Mouse (Mus musculus) hindbrain, postnatal 0 days (tissue): ENCODE results near the gene Apba1. TPM values are rescaled to one million over a fixed set of nuclear protein-coding genes. Genes with fewer than 3 reads are reported as not detected.

Experiments used
- ATAC-seq: fragments of 200-750 bp; cut with Nextera tagmentation; 2 replicates; pipeline ENCODE4 v1.8.0; 2017; ENCODE audit warnings: mild to moderate bottlenecking, moderate TSS enrichment, moderate library complexity
- DNase-seq: peaks from one replicate; pipeline ENCODE4 v3.0.0-alpha.2; 2015; ENCODE audit warnings: low spot score
- H3K27ac ChIP-seq: fragments of 300-500 bp; sonication (generic); 2 replicates; pipeline ENCODE4 v1.5.1; 2014; ENCODE audit warnings: mild to moderate bottlenecking
- H3K27me3 ChIP-seq: fragments of 300-500 bp; sonication (generic); 2 replicates; pipeline ENCODE4 v1.6.1; 2014; ENCODE audit warnings: low read length, mixed read lengths; ENCODE audit not compliant: insufficient read depth
- H3K36me3 ChIP-seq: fragments of 300-500 bp; sonication (generic); 2 replicates; pipeline ENCODE4 v1.6.1; 2014; ENCODE audit warnings: low read length, mixed read lengths; ENCODE audit not compliant: insufficient read depth
- H3K4me1 ChIP-seq: fragments of 300-500 bp; sonication (generic); 2 replicates; pipeline ENCODE4 v1.6.1; 2014; ENCODE audit warnings: antibody characterized with exemption, low read length, mixed read lengths; ENCODE audit not compliant: insufficient read depth
- H3K4me2 ChIP-seq: fragments of 300-500 bp; sonication (generic); 2 replicates; pipeline ENCODE4 v1.6.1; 2014; ENCODE audit warnings: low read depth, mild to moderate bottlenecking, low read length, moderate library complexity, mixed read lengths
- H3K4me3 ChIP-seq: fragments of 300-500 bp; sonication (generic); 2 replicates; pipeline ENCODE4 v1.5.1; 2014; ENCODE audit warnings: low read length
- H3K9ac ChIP-seq: fragments of 300-500 bp; sonication (generic); replicated peaks from 2 replicates; pipeline ENCODE4 v1.6.1; 2014; ENCODE audit warnings: mild to moderate bottlenecking, low read length, moderate library complexity, mixed read lengths
- H3K9me3 ChIP-seq: fragments of 300-500 bp; sonication (generic); 2 replicates; pipeline ENCODE4 v1.6.1; 2016; ENCODE audit warnings: low read length, mixed read lengths
- CTCF ChIP-seq: IDR thresholded peaks from 2 replicates; pipeline ENCODE4 v1.5.1; 2016; ENCODE audit warnings: antibody characterized with exemption, control low read depth, low read depth
- WGBS: fragments of 180-500 bp; shearing (Covaris S2); extraction: QIAGEN DNeasy Blood & Tissue Kit; methylation state at CpG from one replicate; pipeline ENCODE4 v1.1.7; 2014; 5-methylcytosine and 5-hydroxymethylcytosine counted together
- polyA plus RNA-seq: library from polyadenylated mRNA; unstranded; fragments of >200 nt; fragmentation: Nextera tagmentation; extraction: Ambion mirVana; gene quantifications from 2 replicates; pipeline ENCODE4 v1.2.1, GENCODE M21; 2015
- total RNA-seq: library from RNA; depleted of rRNA; stranded (reverse); fragments of >200 nt; gene quantifications from 2 replicates; pipeline ENCODE4 v1.2.3, GENCODE M21; 2014

The Apba1 gene
- total and polyA plus RNA-seq, 2 experiments from 2014 or later = 15.5 to 173 TPM

- WGBS = 46% methylated on average over 4 of the region's 4 CpGs
- TF ChIP-seq CTCF = no peak
- Histone ChIP-seq H3K27me3 (no peaks in the 10 kb centered on the region), H3K4me3 (no peak overlapping the region), H3K9ac (no peak overlapping the region), H3K27ac (peak overlapping the region; percentile 4; the same call in 1 of the 2 replicates), H3K36me3 (no peaks in the 10 kb centered on the region), H3K4me2 (no peak overlapping the region), H3K4me1 (peaks cover 12% of the 10 kb centered on the region), H3K9me3 (no peaks in the 10 kb centered on the region)
- no peak for DNase-seq
- ATAC-seq = no peak
These were observed 44.7 kb downstream of the Apba1 start for GRCm38 (mm10) chr19:23803221-23803870.

DNA sequence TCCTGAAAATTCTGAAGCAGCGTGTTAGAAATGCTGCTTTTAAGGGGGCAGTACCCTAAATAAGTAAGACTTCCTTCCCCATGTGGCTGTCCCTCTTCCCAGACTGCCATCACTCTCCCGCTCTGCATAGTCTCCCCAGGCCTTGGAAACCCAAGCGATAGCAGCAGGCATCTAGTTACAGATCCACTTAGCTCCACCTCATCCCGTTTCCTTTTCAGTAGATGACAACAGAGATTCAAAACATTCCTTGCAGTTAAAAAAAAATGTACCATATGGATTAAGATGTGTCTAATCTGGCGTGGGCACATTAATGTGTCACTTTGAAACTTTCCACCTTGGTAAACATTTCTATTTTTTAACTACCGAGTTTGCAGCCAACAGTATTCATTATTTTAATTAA is 48.1 kb downstream of the Apba1 start:
- Histone ChIP-seq H3K4me2 (no peak overlapping the region), H3K27ac (no peak overlapping the region), H3K9ac (no peak overlapping the region), H3K9me3 (no peaks in the 10 kb centered on the region), H3K36me3 (no peaks in the 10 kb centered on the region), H3K27me3 (no peaks in the 10 kb centered on the region), H3K4me3 (no peak overlapping the region), H3K4me1 (peaks cover 12% of the 10 kb centered on the region)
- no peak for DNase-seq
- ATAC-seq = no peak
- TF ChIP-seq CTCF = no peak
- WGBS = 46% methylated on average over 6 of the region's 6 CpGs

DNA sequence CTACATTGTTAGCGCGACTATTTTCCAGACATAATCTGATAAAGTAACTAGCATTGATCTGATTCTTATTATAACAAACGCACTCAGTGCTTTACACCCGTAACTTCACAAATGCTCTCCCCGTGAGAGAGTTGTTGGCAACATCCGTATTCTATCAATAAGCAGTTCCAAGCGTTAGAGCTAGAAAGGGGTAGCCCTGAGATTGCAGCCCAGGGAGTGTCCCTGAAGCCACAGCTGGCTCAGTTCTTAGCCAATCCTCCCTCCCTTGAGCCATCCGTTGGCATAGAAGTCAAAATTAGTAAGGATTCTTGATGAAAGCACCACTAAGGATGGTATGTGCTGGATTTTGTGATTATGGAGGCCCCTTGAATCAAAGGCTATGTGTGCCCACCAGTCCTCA is 48.7 kb downstream of the Apba1 start:
- H3K27ac ChIP-seq = no peak overlapping the region
- H3K27me3 ChIP-seq = no peaks in the 10 kb centered on the region
- TF ChIP-seq CTCF = no peak
- no peak overlapping the region for H3K9ac ChIP-seq
- H3K36me3 ChIP-seq = no peaks in the 10 kb centered on the region
- H3K9me3 ChIP-seq = no peaks in the 10 kb centered on the region
- H3K4me3 ChIP-seq = no peak overlapping the region
- ATAC-seq (no peak), DNase-seq (no peak)
- 62% methylated on average over 8 of the region's 8 CpGs for WGBS
- peaks cover 12% of the 10 kb centered on the region for H3K4me1 ChIP-seq
- no peak overlapping the region for H3K4me2 ChIP-seq

DNA sequence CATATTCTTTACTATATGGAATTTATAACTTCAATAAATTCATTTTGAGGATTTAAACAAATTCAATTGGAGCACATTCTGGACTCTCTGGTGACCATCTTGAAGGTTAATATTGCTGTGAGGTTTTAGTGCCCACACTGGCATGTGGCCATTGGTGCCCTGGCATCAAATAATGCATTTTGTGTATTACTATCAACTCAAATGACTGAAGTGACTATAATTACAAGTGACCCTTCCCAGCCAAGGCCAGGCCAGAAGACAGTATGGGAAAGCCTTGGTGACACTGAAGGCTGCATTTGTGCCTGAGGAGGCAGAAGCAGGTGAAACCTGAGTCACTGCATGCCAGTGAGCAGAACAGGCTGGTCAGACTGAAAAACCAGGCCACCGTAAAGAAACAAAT is 50.5 kb downstream of the Apba1 start:
- no peak overlapping the region for H3K4me3 ChIP-seq
- H3K9me3 ChIP-seq = no peaks in the 10 kb centered on the region
- H3K36me3 ChIP-seq = no peaks in the 10 kb centered on the region
- no peak overlapping the region for H3K9ac ChIP-seq
- no peak for TF ChIP-seq CTCF
- H3K27ac ChIP-seq = no peak overlapping the region
- H3K27me3 ChIP-seq = no peaks in the 10 kb centered on the region
- H3K4me1 ChIP-seq = 0 out of 2 replicates have a peak, but pooled peaks cover 4% of the 10 kb centered on the region
- ATAC-seq = no peak
- WGBS = 91% methylated on average over 1 of the region's 1 CpGs
- H3K4me2 ChIP-seq = no peak overlapping the region
- no peak for DNase-seq

- no peaks in the 10 kb centered on the region for H3K36me3 ChIP-seq
- no peak overlapping the region for H3K4me3 ChIP-seq
- no peak for TF ChIP-seq CTCF
- no peak overlapping the region for H3K4me2 ChIP-seq
- no peak overlapping the region for H3K9ac ChIP-seq
- DNase-seq (no peak), ATAC-seq (no peak)
- H3K9me3 ChIP-seq = no peaks in the 10 kb centered on the region
- H3K27ac ChIP-seq = no peak overlapping the region
- H3K27me3 ChIP-seq = no peaks in the 10 kb centered on the region
- WGBS = 74% methylated on average over 5 of the region's 5 CpGs
- 0 out of 2 replicates have a peak, but pooled peaks cover 4% of the 10 kb centered on the region for H3K4me1 ChIP-seq
These were observed 51.8 kb downstream of the Apba1 start for GRCm38 (mm10) chr19:23810512-23810911.

DNA sequence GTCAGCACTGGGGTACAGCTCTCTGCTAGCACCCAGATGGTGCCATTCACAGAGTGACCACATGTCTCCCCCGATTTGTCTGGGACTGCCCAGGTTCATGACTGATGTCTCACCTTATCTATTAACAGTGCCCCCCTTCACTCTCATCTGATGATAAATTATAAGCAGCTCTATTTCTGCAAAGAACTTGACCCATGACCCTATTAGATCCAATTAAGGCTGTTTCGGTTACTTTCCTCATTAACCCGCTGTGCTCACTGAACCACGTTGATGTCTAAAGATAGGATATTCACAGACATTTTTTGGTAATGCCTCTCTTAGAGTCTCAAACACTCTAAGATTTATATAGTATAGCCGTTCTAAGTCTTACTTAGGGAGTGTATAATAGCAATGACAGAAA is 52.3 kb downstream of the Apba1 start:
- TF ChIP-seq CTCF = no peak
- Histone ChIP-seq H3K4me3 (no peak overlapping the region), H3K27me3 (no peaks in the 10 kb centered on the region), H3K27ac (no peak overlapping the region), H3K4me2 (no peak overlapping the region), H3K36me3 (no peaks in the 10 kb centered on the region), H3K9me3 (no peaks in the 10 kb centered on the region), H3K4me1 (0 out of 2 replicates have a peak, but pooled peaks cover 4% of the 10 kb centered on the region), H3K9ac (no peak overlapping the region)
- no peak for ATAC-seq
- WGBS = 75% methylated on average over 5 of the region's 5 CpGs
- DNase-seq = no peak

DNA sequence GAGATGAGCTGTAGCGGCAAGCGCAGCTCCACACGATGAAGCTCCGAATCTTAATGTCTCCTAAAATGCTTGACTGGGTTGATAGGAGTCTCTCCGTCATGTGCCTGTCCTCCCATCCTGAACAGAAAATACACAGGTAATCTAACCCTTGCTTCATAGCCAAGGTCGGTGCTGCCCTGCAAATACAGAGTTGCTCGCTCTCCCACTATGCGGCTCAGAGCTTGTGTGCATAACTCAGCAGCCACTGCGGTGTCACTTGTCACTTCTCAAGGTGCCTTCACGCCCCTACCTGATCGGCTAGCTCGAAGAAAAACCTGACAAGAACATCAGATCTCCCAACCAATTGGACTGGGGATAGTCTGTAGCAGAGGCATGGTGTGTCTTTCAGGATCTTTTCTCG is 58.1 kb downstream of the Apba1 start:
- H3K4me3 ChIP-seq = no peak overlapping the region
- ATAC-seq (0 out of 2 replicates have a peak, but pooled peaks have one; percentile 43), DNase-seq (no peak)
- H3K4me2 ChIP-seq = no peak overlapping the region
- no peaks in the 10 kb centered on the region for H3K27me3 ChIP-seq
- H3K4me1 ChIP-seq = no peaks in the 10 kb centered on the region
- H3K36me3 ChIP-seq = no peaks in the 10 kb centered on the region
- no peak overlapping the region for H3K27ac ChIP-seq
- no peak for TF ChIP-seq CTCF
- no peaks in the 10 kb centered on the region for H3K9me3 ChIP-seq
- H3K9ac ChIP-seq = no peak overlapping the region
- 75% methylated on average over 13 of the region's 13 CpGs for WGBS
